Mouse (Mus musculus) hindbrain, postnatal 0 days (tissue): ENCODE results near the gene Pptc7. TPM values are rescaled to one million over a fixed set of nuclear protein-coding genes. Genes with fewer than 3 reads are reported as not detected.
A peak's percentile ranks its signal among the peaks of the same experiment; 100 is the strongest.

Experiments used
- ATAC-seq: fragments of 200-750 bp; cut with Nextera tagmentation; 2 replicates; pipeline ENCODE4 v1.8.0; 2017; ENCODE audit warnings: mild to moderate bottlenecking, moderate TSS enrichment, moderate library complexity
- DNase-seq: peaks from one replicate; pipeline ENCODE4 v3.0.0-alpha.2; 2015; ENCODE audit warnings: low spot score
- H3K27ac ChIP-seq: fragments of 300-500 bp; sonication (generic); 2 replicates; pipeline ENCODE4 v1.5.1; 2014; ENCODE audit warnings: mild to moderate bottlenecking
- H3K27me3 ChIP-seq: fragments of 300-500 bp; sonication (generic); 2 replicates; pipeline ENCODE4 v1.6.1; 2014; ENCODE audit warnings: low read length, mixed read lengths; ENCODE audit not compliant: insufficient read depth
- H3K36me3 ChIP-seq: fragments of 300-500 bp; sonication (generic); 2 replicates; pipeline ENCODE4 v1.6.1; 2014; ENCODE audit warnings: low read length, mixed read lengths; ENCODE audit not compliant: insufficient read depth
- H3K4me1 ChIP-seq: fragments of 300-500 bp; sonication (generic); 2 replicates; pipeline ENCODE4 v1.6.1; 2014; ENCODE audit warnings: antibody characterized with exemption, low read length, mixed read lengths; ENCODE audit not compliant: insufficient read depth
- H3K4me2 ChIP-seq: fragments of 300-500 bp; sonication (generic); 2 replicates; pipeline ENCODE4 v1.6.1; 2014; ENCODE audit warnings: low read depth, mild to moderate bottlenecking, low read length, moderate library complexity, mixed read lengths
- H3K4me3 ChIP-seq: fragments of 300-500 bp; sonication (generic); 2 replicates; pipeline ENCODE4 v1.5.1; 2014; ENCODE audit warnings: low read length
- H3K9ac ChIP-seq: fragments of 300-500 bp; sonication (generic); replicated peaks from 2 replicates; pipeline ENCODE4 v1.6.1; 2014; ENCODE audit warnings: mild to moderate bottlenecking, low read length, moderate library complexity, mixed read lengths
- H3K9me3 ChIP-seq: fragments of 300-500 bp; sonication (generic); 2 replicates; pipeline ENCODE4 v1.6.1; 2016; ENCODE audit warnings: low read length, mixed read lengths
- CTCF ChIP-seq: IDR thresholded peaks from 2 replicates; pipeline ENCODE4 v1.5.1; 2016; ENCODE audit warnings: antibody characterized with exemption, control low read depth, low read depth
- WGBS: fragments of 180-500 bp; shearing (Covaris S2); extraction: QIAGEN DNeasy Blood & Tissue Kit; methylation state at CpG from one replicate; pipeline ENCODE4 v1.1.7; 2014; 5-methylcytosine and 5-hydroxymethylcytosine counted together
- polyA plus RNA-seq: library from polyadenylated mRNA; unstranded; fragments of >200 nt; fragmentation: Nextera tagmentation; extraction: Ambion mirVana; gene quantifications from 2 replicates; pipeline ENCODE4 v1.2.1, GENCODE M21; 2015
- total RNA-seq: library from RNA; depleted of rRNA; stranded (reverse); fragments of >200 nt; gene quantifications from 2 replicates; pipeline ENCODE4 v1.2.3, GENCODE M21; 2014

The Pptc7 gene
- total and polyA plus RNA-seq, 2 experiments from 2014 or later = 7.2 to 18.7 TPM

DNA sequence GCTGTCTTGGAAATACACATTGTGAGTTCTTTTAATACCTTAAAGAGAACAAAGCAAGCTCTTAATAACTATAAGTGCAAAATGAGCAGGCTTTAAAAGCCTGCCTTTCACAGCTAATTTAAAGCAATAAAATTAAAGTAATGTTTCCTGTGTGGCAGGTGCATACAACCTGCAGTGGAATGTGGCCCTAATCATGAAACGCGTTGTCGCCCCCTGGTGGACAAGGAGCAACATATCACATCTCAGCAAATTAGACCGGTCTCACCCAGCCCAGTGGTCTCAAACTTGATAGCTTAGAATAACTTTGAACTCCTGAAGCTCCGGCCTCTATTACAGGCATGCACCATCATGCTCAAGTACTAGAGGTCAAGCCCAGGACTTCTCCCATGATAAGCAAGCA, 60.1 kb downstream of the Pptc7 start:
- Histone ChIP-seq H3K9ac (no peak overlapping the region), H3K27me3 (no peaks in the 10 kb centered on the region), H3K27ac (no peak overlapping the region), H3K9me3 (no peaks in the 10 kb centered on the region), H3K4me2 (no peak overlapping the region), H3K4me3 (no peak overlapping the region), H3K36me3 (no peaks in the 10 kb centered on the region), H3K4me1 (no peaks in the 10 kb centered on the region)
- ATAC-seq (0 out of 2 replicates have a peak, but pooled peaks have one; percentile 53), DNase-seq (peak; percentile 88)
- 7% methylated on average over 5 of the region's 5 CpGs for WGBS
- TF ChIP-seq CTCF = peak; percentile 93

DNA sequence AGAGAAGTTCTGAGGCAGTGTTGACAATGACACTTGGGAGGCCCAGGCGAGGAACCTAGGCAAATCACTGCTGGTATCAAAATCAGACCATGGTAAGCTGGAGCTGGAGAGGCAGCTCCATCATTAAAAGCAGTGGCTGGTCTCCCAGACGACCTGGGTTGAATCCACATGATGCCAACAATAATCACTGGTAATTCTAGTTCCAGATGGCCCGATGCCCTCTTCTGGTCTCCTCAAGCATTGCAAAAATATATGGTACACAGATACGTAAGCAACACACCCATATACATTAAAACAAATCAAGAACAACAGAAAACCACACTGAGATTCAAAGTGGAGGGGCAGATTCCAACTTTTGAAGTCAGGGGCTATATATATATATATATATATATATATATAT, 61.6 kb downstream of the Pptc7 start:
- no peaks in the 10 kb centered on the region for H3K9me3 ChIP-seq
- no peak overlapping the region for H3K4me2 ChIP-seq
- H3K9ac ChIP-seq = no peak overlapping the region
- DNase-seq = no peak
- no peak overlapping the region for H3K27ac ChIP-seq
- no peaks in the 10 kb centered on the region for H3K4me1 ChIP-seq
- no peaks in the 10 kb centered on the region for H3K27me3 ChIP-seq
- peak; percentile 23 for TF ChIP-seq CTCF
- WGBS = 83% methylated on average over 4 of the region's 4 CpGs
- no peak overlapping the region for H3K4me3 ChIP-seq
- no peaks in the 10 kb centered on the region for H3K36me3 ChIP-seq
- no peak for ATAC-seq

DNA sequence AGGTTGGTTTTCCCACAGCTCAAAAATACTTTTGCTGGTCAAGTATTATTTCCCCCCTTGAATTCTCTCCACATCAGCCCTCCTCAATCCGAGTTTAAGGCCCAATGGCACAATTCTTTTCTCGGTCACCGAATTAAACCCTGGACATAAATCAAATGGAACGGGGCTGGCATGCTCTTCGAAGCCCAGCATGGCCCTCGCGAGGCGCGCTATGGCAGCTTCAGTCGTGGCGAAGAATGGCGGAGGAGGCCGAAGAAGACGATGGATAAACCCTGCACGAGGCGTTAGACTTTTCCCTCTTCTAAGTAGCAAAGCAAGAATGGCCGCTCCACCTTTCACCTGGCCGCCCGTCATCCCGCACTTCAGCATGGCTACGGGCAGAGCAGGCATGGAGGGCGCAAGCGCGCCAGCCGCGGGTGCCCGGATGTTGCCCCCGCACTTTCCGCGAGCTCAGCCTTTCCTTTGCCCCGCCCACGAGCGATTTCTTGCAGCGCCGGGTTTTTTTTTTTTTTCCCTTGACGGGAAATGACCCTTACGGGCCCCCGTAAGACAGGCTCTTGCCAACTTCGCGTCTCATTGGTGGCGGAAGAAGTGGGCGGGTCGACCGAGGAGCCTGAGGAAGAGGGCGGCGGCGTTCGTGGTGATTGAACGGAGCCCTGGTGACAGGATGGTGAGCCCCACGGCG, 69.8 kb downstream of the Pptc7 start, which contains the start of the genes Rad9b and Vps29:
Gene Rad9b (minus strand): TSS at position 427 of the 685 bp plus-strand sequence.
Gene Vps29 (plus strand): TSS at position 563 of the 685 bp plus-strand sequence.
- H3K4me1 ChIP-seq = peaks cover 4% of the 10 kb centered on the region
- TF ChIP-seq CTCF = no peak
- no peaks in the 10 kb centered on the region for H3K36me3 ChIP-seq
- peak within 1 kb of the TSS; percentile 81 for H3K9ac ChIP-seq
- no peaks in the 10 kb centered on the region for H3K9me3 ChIP-seq
- H3K4me3 ChIP-seq = peak within 1 kb of the TSS; percentile 69
- no peaks in the 10 kb centered on the region for H3K27me3 ChIP-seq
- DNase-seq = peak; percentile 100
- ATAC-seq = peak; percentile 94
- peak within 1 kb of the TSS; percentile 88 for H3K27ac ChIP-seq
- WGBS = 2% methylated on average over 51 of the region's 51 CpGs
- H3K4me2 ChIP-seq = peak within 1 kb of the TSS; percentile 73

DNA sequence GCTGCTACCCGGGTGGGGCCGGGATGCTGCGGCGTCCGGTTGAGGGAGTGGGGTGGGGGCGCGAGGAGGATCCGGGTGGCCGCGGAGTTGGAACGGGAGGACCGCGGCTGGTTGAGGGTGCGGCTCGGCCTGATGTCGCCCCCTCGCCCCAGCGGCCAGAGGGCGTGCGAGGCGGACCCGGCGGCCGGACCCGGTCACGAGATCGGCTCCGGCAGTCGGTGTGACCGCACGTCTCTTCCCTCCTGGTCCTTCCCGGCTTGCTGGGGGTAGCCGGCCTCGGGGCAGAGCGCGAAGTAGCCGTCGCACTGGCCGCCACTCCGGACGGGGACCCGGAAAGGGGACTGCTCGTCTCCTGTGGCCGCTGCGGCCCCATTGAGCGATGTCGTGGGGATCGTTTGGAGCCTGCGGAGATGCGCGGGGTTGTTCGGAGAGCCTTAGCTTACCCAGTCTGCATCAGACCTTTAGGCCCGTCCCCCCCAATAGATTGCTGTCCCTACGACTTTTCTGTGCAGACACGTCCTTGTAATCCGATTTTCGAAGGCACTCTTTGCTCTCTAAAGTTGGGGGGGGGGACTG, 70.4 kb downstream of the Pptc7 start:
- Histone ChIP-seq H3K9me3 (no peaks in the 10 kb centered on the region), H3K9ac (peak overlapping the region; percentile 81), H3K27ac (peak overlapping the region; percentile 78), H3K4me2 (peak overlapping the region; percentile 64), H3K36me3 (no peaks in the 10 kb centered on the region), H3K4me3 (peak overlapping the region; percentile 69), H3K4me1 (peaks cover 4% of the 10 kb centered on the region), H3K27me3 (no peaks in the 10 kb centered on the region)
- TF ChIP-seq CTCF = no peak
- WGBS = under 1% methylated on average over 34 of the region's 57 CpGs
- peak; percentile 83 for ATAC-seq
- no peak for DNase-seq

DNA sequence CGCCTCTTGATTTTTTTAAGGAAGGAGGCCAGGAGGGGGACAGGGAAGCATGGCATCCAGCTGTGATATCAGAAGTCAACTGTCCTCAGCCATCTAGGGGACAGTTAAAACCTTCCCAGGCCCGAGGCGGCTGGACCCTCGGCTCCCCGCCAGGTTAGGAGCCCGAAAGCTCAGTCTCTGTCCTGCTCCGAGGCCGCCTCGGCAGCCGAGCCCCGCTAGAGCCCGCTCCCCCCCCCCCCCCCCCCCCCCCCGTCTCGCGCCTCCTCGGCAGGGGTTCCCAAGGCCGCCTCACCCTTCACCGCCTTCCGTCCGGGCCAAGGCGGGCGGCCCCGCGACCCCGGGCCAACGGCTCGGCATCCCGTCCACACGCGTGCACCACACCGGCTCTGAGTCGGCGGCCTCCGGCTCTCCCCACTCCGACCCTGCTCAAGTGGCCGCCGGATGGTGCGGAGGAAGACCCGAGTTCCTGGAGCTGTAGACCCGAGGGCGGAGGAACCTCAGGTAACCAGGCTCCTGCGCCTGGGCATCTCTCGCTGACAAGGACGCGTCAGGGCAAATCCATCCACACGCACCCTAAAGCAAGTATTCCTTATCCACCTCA, 87.5 kb downstream of the Pptc7 start, which contains the start of gene Gpn3:
Gene Gpn3 (plus strand): TSS at position 286 of the 601 bp plus-strand sequence.
- Histone ChIP-seq H3K27me3 (no peaks in the 10 kb centered on the region), H3K9ac (peak within 1 kb of the TSS; percentile 83), H3K4me2 (peak within 1 kb of the TSS; percentile 70), H3K36me3 (peaks cover 30% of the 10 kb centered on the region), H3K9me3 (no peaks in the 10 kb centered on the region), H3K4me3 (peak within 1 kb of the TSS; percentile 75), H3K4me1 (peaks cover 4% of the 10 kb centered on the region; the same call in 1 of the 2 replicates), H3K27ac (peak within 1 kb of the TSS; percentile 97)
- WGBS = under 1% methylated on average over 35 of the region's 46 CpGs
- ATAC-seq = peak; percentile 80
- no peak for TF ChIP-seq CTCF
- DNase-seq = peak; percentile 40

DNA sequence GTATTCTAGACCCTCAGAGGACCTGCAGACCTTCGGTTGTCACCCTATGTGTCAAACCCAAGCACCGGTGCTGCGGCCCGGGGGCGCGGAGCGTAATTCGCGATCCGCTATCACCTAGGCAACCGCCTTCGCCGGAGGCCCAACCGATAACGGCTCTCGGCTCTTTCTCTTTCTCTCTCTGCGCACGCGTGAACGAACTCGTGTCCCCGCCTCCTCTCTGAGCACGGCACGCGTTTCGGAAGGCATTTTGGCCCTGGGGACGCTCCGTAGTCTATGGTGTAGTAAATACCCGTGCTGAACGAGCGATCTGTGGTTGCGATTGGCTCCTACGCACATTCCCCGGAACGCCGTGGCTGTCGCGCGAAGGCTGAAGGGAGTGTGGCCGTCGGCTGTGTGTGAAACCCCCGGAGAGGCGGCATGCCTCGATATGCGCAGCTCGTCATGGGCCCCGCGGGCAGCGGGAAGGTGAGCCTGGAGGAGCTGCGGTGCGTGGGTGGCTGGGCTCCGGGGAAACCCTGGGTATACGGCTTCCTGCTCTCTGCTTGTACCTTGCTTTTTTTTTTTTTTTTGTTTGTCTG, 88.1 kb downstream of the Pptc7 start, which contains the start of gene Fam216a:
Gene Fam216a (minus strand): TSS at position 173 of the 578 bp plus-strand sequence.
- ATAC-seq (peak; percentile 96), DNase-seq (peak; percentile 100)
- no peaks in the 10 kb centered on the region for H3K9me3 ChIP-seq
- no peak for TF ChIP-seq CTCF
- peak within 1 kb of the TSS; percentile 83 for H3K9ac ChIP-seq
- H3K4me1 ChIP-seq = peaks cover 4% of the 10 kb centered on the region; the same call in 1 of the 2 replicates
- WGBS = under 1% methylated on average over 53 of the region's 53 CpGs
- no peaks in the 10 kb centered on the region for H3K27me3 ChIP-seq
- peak within 1 kb of the TSS; percentile 97 for H3K27ac ChIP-seq
- peak within 1 kb of the TSS; percentile 75 for H3K4me3 ChIP-seq
- peaks cover 24% of the 10 kb centered on the region for H3K36me3 ChIP-seq
- peak within 1 kb of the TSS; percentile 70 for H3K4me2 ChIP-seq
